ENCODE assay signal across 8 mouse cellular contexts in genomic region chr11:62554934-62555517, GRCm38 (mm10). TPM values are rescaled to one million over a fixed set of nuclear protein-coding genes. Genes with fewer than 3 reads are reported as not detected.
DNase-seq lines count a peak whose midpoint lies in the region; ATAC-seq and TF ChIP-seq lines count a peak whose summit lies in the region.
"Had no signal": no experiment of that assay in that cellular context is flagged by ENCODE, and none has a peak within 500 bp of the region (broad histone marks: within the 10 kb centered on the region; RNA-seq: fewer than 3 reads in every experiment).

No protein-coding gene starts in this region.

- DNase-seq in lung, embryonic 14.5 days, result no peak
- DNase-seq in lung, adult 2 months, result no peak
- DNase-seq in splenic B cell, adult 2 months (ENCODE audit: low read depth, low spot score), result peak; percentile 32
- no peak for DNase-seq in urinary bladder, adult 2 months (ENCODE audit: low spot score)
- DNase-seq in left cerebral cortex, adult 18-20 months (ENCODE audit: low spot score in 2 of 2), result no peak
- DNase-seq: lung, postnatal 4 days had no signal

- no peak for TF ChIP-seq POLR2A in lung, adult 2 months (IDR thresholded peaks at IDR 0.05; ENCODE audit: borderline replicate concordance, extremely low read depth, low read depth, low read length)

- ATAC-seq in lung, embryonic 14.5 days (ENCODE audit: insufficient read depth), result no peak
- ATAC-seq in forebrain, embryonic 12.5 days (ENCODE audit: low FRiP score), result no peak
- no peak for ATAC-seq in limb, embryonic 13.5 days (ENCODE audit: low FRiP score, low read depth)

- TF ChIP-seq CTCF in lung, embryonic 14.5 days (IDR thresholded peaks at IDR 0.05; ENCODE audit: low read depth), result no peak
- no peak for TF ChIP-seq CTCF in lung, adult 2 months (IDR thresholded peaks at IDR 0.05; ENCODE audit: insufficient read depth, low read length)

- H3K4me2 ChIP-seq in lung, embryonic 14.5 days, result peak overlapping the region; percentile 99
- H3K4me2 ChIP-seq in forebrain, embryonic 12.5 days, result peak overlapping the region; percentile 95
- peak overlapping the region; percentile 81 for H3K4me2 ChIP-seq in limb, embryonic 13.5 days (replicated peaks)

- peak overlapping the region; percentile 55; the same call in 1 of the 2 replicates for H3K4me3 ChIP-seq in lung, embryonic 14.5 days (ENCODE audit: low read depth, low read length)
- H3K4me3 ChIP-seq in lung, adult 2 months (replicated peaks; ENCODE audit: extremely low read depth, low read depth, low read length), result no peak overlapping the region
- peak overlapping the region; percentile 52 for H3K4me3 ChIP-seq in forebrain, embryonic 12.5 days (replicated peaks)
- peak overlapping the region; percentile 48 for H3K4me3 ChIP-seq in limb, embryonic 13.5 days

- no peaks in the 10 kb centered on the region for H3K9me3 ChIP-seq in lung, embryonic 14.5 days (ENCODE audit: low read depth, low read length)
- H3K9me3 ChIP-seq in forebrain, embryonic 12.5 days, result no peaks in the 10 kb centered on the region
- H3K9me3 ChIP-seq in limb, embryonic 13.5 days, result no peaks in the 10 kb centered on the region

- no peak overlapping the region for H3K27ac ChIP-seq in lung, embryonic 14.5 days (ENCODE audit: low read depth)
- no peak overlapping the region for H3K27ac ChIP-seq in forebrain, embryonic 12.5 days
- no peak overlapping the region for H3K27ac ChIP-seq in limb, embryonic 13.5 days

- peaks cover 16% of the 10 kb centered on the region; the same call in 1 of the 2 replicates for H3K4me1 ChIP-seq in lung, embryonic 14.5 days (ENCODE audit: insufficient read depth)
- H3K4me1 ChIP-seq in lung, adult 2 months (ENCODE audit: control insufficient read depth, insufficient read depth, low read length), result peaks cover 15% of the 10 kb centered on the region
- H3K4me1 ChIP-seq in forebrain, embryonic 12.5 days, result peaks cover 31% of the 10 kb centered on the region
- peaks cover 22% of the 10 kb centered on the region for H3K4me1 ChIP-seq in limb, embryonic 13.5 days

- no peak overlapping the region for H3K9ac ChIP-seq in lung, embryonic 14.5 days
- no peak overlapping the region for H3K9ac ChIP-seq in forebrain, embryonic 12.5 days
- H3K9ac ChIP-seq in limb, embryonic 13.5 days, result no peak overlapping the region

- peaks cover 27% of the 10 kb centered on the region for H3K36me3 ChIP-seq in lung, embryonic 14.5 days (ENCODE audit: insufficient read depth)
- H3K36me3 ChIP-seq in forebrain, embryonic 12.5 days (replicated peaks), result peaks cover 29% of the 10 kb centered on the region
- H3K36me3 ChIP-seq in limb, embryonic 13.5 days, result peaks cover 25% of the 10 kb centered on the region
- peaks cover 10% of the 10 kb centered on the region for H3K36me3 ChIP-seq in splenic B cell, adult 2 months (ENCODE audit: control insufficient read depth, insufficient read depth, low read length, poor library complexity, severe bottlenecking)

- H3K27me3 ChIP-seq in lung, embryonic 14.5 days (ENCODE audit: insufficient read depth, low read length), result no peaks in the 10 kb centered on the region
- no peaks in the 10 kb centered on the region; the same call in 1 of the 2 replicates for H3K27me3 ChIP-seq in forebrain, embryonic 12.5 days
- no peaks in the 10 kb centered on the region for H3K27me3 ChIP-seq in limb, embryonic 13.5 days
- no peaks in the 10 kb centered on the region for H3K27me3 ChIP-seq in splenic B cell, adult 2 months (ENCODE audit: control insufficient read depth, insufficient read depth, low read length, poor library complexity, severe bottlenecking)

RNA-seq across cellular contexts. Expression of gene Ubb, which starts 4.1 kb away (rescaled TPM):
- 2,928 and 2,952 TPM in 2 replicates for polyA plus RNA-seq in lung, embryonic 14.5 days (2014; fragmentation: Nextera tagmentation; extraction: Ambion mirVana)
- polyA plus RNA-seq in lung, adult 2 months (2012; rRNA removed), result 1,478 and 1,739 TPM in 2 replicates
- 3,704 and 3,828 TPM in 2 replicates for polyA plus RNA-seq in forebrain, embryonic 12.5 days (2016; fragmentation: Nextera tagmentation; extraction: Ambion mirVana)
- polyA plus RNA-seq in limb, embryonic 13.5 days (2015; fragmentation: Nextera tagmentation; extraction: Ambion mirVana), result 3,843 and 3,876 TPM in 2 replicates
- 2,108 and 2,141 TPM in 2 replicates for polyA plus RNA-seq in urinary bladder, adult 2 months (2012; rRNA removed)
- total RNA-seq in left cerebral cortex, adult 18-20 months (2021), result 1,000 to 10,000 TPM; 1,699 to 1,805 TPM

RNA-seq across cellular contexts. Expression of gene Cenpv, which starts 16.0 kb away (rescaled TPM):
- polyA plus RNA-seq in lung, embryonic 14.5 days (2014; fragmentation: Nextera tagmentation; extraction: Ambion mirVana), result 18.2 and 18.9 TPM in 2 replicates
- polyA plus RNA-seq in lung, adult 2 months (2012; rRNA removed), result 14.4 and 14.8 TPM in 2 replicates
- 85.7 and 90.0 TPM in 2 replicates for polyA plus RNA-seq in forebrain, embryonic 12.5 days (2016; fragmentation: Nextera tagmentation; extraction: Ambion mirVana)
- 23.6 and 26.8 TPM in 2 replicates for polyA plus RNA-seq in limb, embryonic 13.5 days (2015; fragmentation: Nextera tagmentation; extraction: Ambion mirVana)
- polyA plus RNA-seq in urinary bladder, adult 2 months (2012; rRNA removed), result 30.7 and 38.1 TPM in 2 replicates
- total RNA-seq in left cerebral cortex, adult 18-20 months (2021), result 10 to 100 TPM; 34.7 to 36.9 TPM

RNA-seq across cellular contexts. Expression of gene Trpv2, which starts 19.3 kb away (rescaled TPM):
- polyA plus RNA-seq in lung, embryonic 14.5 days (2014; fragmentation: Nextera tagmentation; extraction: Ambion mirVana), result 3.9 and 4.2 TPM in 2 replicates
- polyA plus RNA-seq in lung, adult 2 months (2012; rRNA removed), result 19.6 and 21.8 TPM in 2 replicates
- polyA plus RNA-seq in forebrain, embryonic 12.5 days (2016; fragmentation: Nextera tagmentation; extraction: Ambion mirVana), result 6.4 and 7.3 TPM in 2 replicates
- polyA plus RNA-seq in limb, embryonic 13.5 days (2015; fragmentation: Nextera tagmentation; extraction: Ambion mirVana), result 1.4 and 2.4 TPM in 2 replicates
- 52.6 and 62.0 TPM in 2 replicates for polyA plus RNA-seq in urinary bladder, adult 2 months (2012; rRNA removed)
- total RNA-seq in left cerebral cortex, adult 18-20 months (2021), result 10 to 100 TPM; 21.1 to 21.2 TPM
